Mouse (Mus musculus) layer of hippocampus, adult 9-10 months (tissue): Measurements from ENCODE around the gene Gm732.

Experiments used
- DNase-seq: peaks from one replicate; pipeline ENCODE4 v3.0.0; 2022; ENCODE audit warnings: low spot score

Gene Gm732

GRCm38 (mm10) chrX:107948365-107948764, at the start of gene Gm732:
Gm732 (minus strand) TSS chrX:107948465.
- DNase-seq = no peak
